27 mouse cellular contexts compared by ENCODE assay signal in genomic region chr17:11989296-11989695, GRCm38 (mm10).
"Had no signal": no experiment of that assay in that cellular context is flagged by ENCODE, and none has a peak within 500 bp of the region (broad histone marks: within the 10 kb centered on the region; RNA-seq: fewer than 3 reads in every experiment).

No protein-coding gene starts in this region.

- H3K27me3 ChIP-seq: embryonic facial prominence, embryonic 15.5 days; forebrain, embryonic 13.5 days; forebrain, embryonic 15.5 days had no signal

- H3K4me2 ChIP-seq: embryonic facial prominence, embryonic 12.5 days; embryonic facial prominence, embryonic 13.5 days; embryonic facial prominence, embryonic 15.5 days; forebrain, embryonic 13.5 days; forebrain, embryonic 15.5 days had no signal

- H3K4me3 ChIP-seq: embryonic facial prominence, embryonic 10.5 days; embryonic facial prominence, embryonic 12.5 days; embryonic facial prominence, embryonic 13.5 days; embryonic facial prominence, embryonic 15.5 days; erythroblast, embryonic 14.5 days; forebrain, embryonic 13.5 days; forebrain, embryonic 15.5 days; gastrocnemius, adult 2 months; heart, adult 2 months; heart, embryonic 10.5 days had no signal

- ATAC-seq: forebrain, embryonic 13.5 days; forebrain, embryonic 14.5 days; forebrain, embryonic 15.5 days; forebrain, embryonic 16.5 days; forebrain, postnatal 0 days had no signal

- H3K36me3 ChIP-seq: embryonic facial prominence, embryonic 10.5 days; embryonic facial prominence, embryonic 12.5 days; embryonic facial prominence, embryonic 13.5 days; embryonic facial prominence, embryonic 15.5 days; forebrain, embryonic 15.5 days; heart, embryonic 10.5 days had no signal

- DNase-seq: cerebellum, adult 8-10 months; cerebellum, adult 9-10 months; cerebellum, adult 9-11 months; cerebellum, postnatal 10 days; cerebellum, postnatal 14 days; cerebellum, postnatal 25 days; cerebellum, postnatal 36 days; embryo, embryonic 11 days; forebrain, postnatal 0 days; gastrocnemius, adult 2 months; gastrocnemius, postnatal 10 days; gastrocnemius, postnatal 14 days; gastrocnemius, postnatal 25 days; gastrocnemius, postnatal 36 days; heart, adult 11 months; heart, adult 18-20 months; heart, adult 2 months had no signal

- H3K4me1 ChIP-seq: forebrain, embryonic 13.5 days had no signal

- H3K9me3 ChIP-seq: embryonic facial prominence, embryonic 10.5 days; embryonic facial prominence, embryonic 12.5 days; embryonic facial prominence, embryonic 13.5 days; embryonic facial prominence, embryonic 15.5 days; forebrain, embryonic 13.5 days; forebrain, embryonic 15.5 days; heart, embryonic 10.5 days had no signal

- H3K9ac ChIP-seq: embryonic facial prominence, embryonic 12.5 days; embryonic facial prominence, embryonic 13.5 days; embryonic facial prominence, embryonic 15.5 days; forebrain, embryonic 13.5 days; forebrain, embryonic 15.5 days; forebrain, postnatal 0 days had no signal

- H3K27ac ChIP-seq: embryonic facial prominence, embryonic 10.5 days; embryonic facial prominence, embryonic 12.5 days; embryonic facial prominence, embryonic 13.5 days; embryonic facial prominence, embryonic 15.5 days; forebrain, embryonic 13.5 days; forebrain, embryonic 15.5 days; gastrocnemius, adult 2 months; heart, adult 2 months had no signal
